8 mouse cellular contexts compared by ENCODE assay signal in the genomic region with DNA sequence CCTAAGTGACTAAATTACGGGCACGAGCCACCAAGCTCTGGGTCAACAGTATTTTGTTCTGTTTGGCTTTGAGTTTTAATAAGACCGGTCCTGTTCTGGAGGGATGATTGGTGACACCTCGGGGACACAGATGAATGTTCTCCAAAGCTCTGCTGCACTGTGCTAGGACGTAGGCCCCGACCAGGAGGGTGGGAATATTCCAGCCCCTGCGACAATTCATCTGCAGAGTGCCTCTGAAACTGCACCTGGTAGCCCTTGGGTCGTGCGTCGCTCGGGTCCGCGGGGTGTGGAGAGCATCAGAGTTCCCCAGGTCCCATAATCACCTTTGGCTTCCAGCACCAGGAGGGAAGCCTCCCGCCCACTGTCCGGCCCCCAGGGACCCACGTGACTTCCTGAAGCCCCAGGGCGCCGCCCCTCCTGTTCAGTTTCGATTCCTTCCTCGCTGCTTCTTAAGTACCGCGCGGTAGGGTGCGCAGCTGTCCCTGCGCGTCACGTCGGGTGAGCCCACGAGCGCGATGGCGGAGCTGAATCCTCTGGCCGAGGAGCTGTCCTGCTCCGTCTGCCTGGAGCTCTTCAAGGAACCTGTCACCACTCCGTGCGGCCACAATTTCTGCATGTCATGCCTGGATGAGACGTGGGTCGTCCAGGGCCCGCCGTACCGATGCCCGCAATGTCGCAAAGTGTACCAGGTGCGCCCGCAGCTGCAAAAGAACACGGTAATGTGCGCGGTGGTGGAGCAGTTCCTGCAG. TPM values are rescaled to one million over a fixed set of nuclear protein-coding genes. Genes with fewer than 3 reads are reported as not detected.
DNase-seq lines count a peak whose midpoint lies in the region; ATAC-seq lines count a peak whose summit lies in the region.

Gene Trim25 (plus strand): TSS at position 403 of the 749 bp plus-strand sequence.

- H3K4me1 ChIP-seq in forebrain, embryonic 13.5 days = peaks cover 11% of the 10 kb centered on the region; the same call in 1 of the 2 replicates
- peaks cover 27% of the 10 kb centered on the region for H3K4me1 ChIP-seq in lung, embryonic 15.5 days

- H3K27ac ChIP-seq in forebrain, embryonic 13.5 days = no peak within 1 kb of the TSS
- H3K27ac ChIP-seq in lung, embryonic 15.5 days = peak within 1 kb of the TSS; percentile 61

- peak; percentile 97 for DNase-seq in CD4-positive, CD25-positive, alpha-beta regulatory T cell, adult 2 months (ENCODE audit: low read depth, low spot score)
- peak; percentile 97 to 98 for DNase-seq in adrenal gland, postnatal 36 days
- DNase-seq in heart, postnatal 25 days (ENCODE audit: low spot score) = peak; percentile 90
- DNase-seq in layer of hippocampus, adult 18-20 months (ENCODE audit: low spot score in 2 of 2) = peak; percentile 18 to 35
- peak; percentile 97 for DNase-seq in testis, postnatal 10 days (ENCODE audit: low spot score)

- peak within 1 kb of the TSS; percentile 44 for H3K4me3 ChIP-seq in forebrain, embryonic 13.5 days
- H3K4me3 ChIP-seq in lung, embryonic 15.5 days = peak within 1 kb of the TSS; percentile 68

- H3K36me3 ChIP-seq in forebrain, embryonic 13.5 days (ENCODE audit: poor library complexity, severe bottlenecking) = no peaks in the 10 kb centered on the region
- H3K36me3 ChIP-seq in lung, embryonic 15.5 days = no peaks in the 10 kb centered on the region

- intact Hi-C loops in heart, postnatal 25 days (cut with DNase I) = loop anchor here (2.0 kb wide), 1 partner anchor 30 kb away; no protein-coding TSS in a partner anchor

- peaks cover 21% of the 10 kb centered on the region for H3K27me3 ChIP-seq in forebrain, embryonic 13.5 days
- no peaks in the 10 kb centered on the region for H3K27me3 ChIP-seq in lung, embryonic 15.5 days

- H3K9me3 ChIP-seq in forebrain, embryonic 13.5 days (replicated peaks) = no peaks in the 10 kb centered on the region
- no peaks in the 10 kb centered on the region for H3K9me3 ChIP-seq in lung, embryonic 15.5 days

- H3K9ac ChIP-seq in forebrain, embryonic 13.5 days = peak within 1 kb of the TSS; percentile 49; the same call in 1 of the 2 replicates
- H3K9ac ChIP-seq in lung, embryonic 15.5 days = peak within 1 kb of the TSS; percentile 59

- H3K4me2 ChIP-seq in forebrain, embryonic 13.5 days = peak within 1 kb of the TSS; percentile 57
- peak within 1 kb of the TSS; percentile 73 for H3K4me2 ChIP-seq in lung, embryonic 15.5 days

- 2% methylated on average over 48 of the region's 48 CpGs for WGBS in forebrain, embryonic 13.5 days
- 3% methylated on average over 48 of the region's 48 CpGs for WGBS in lung, embryonic 15.5 days

- peak; percentile 65; the same call in 1 of the 2 replicates for ATAC-seq in forebrain, embryonic 13.5 days
- ATAC-seq in lung, embryonic 15.5 days (ENCODE audit: borderline replicate concordance, extremely low read depth, low FRiP score, low TSS enrichment) = peak; percentile 92
- ATAC-seq in neutrophil, adult 5-6 weeks (ENCODE audit: extremely low read depth, insufficient number of reproducible peaks, low FRiP score, poor library complexity, severe bottlenecking) = peak; percentile 91

RNA-seq across cellular contexts. Expression of gene Trim25, which starts in this region (rescaled TPM):
- total RNA-seq in adrenal gland, postnatal 36 days (2021) = 100 to 1,000 TPM; 146 to 165 TPM
- polyA plus RNA-seq in forebrain, embryonic 13.5 days (2015; fragmentation: Nextera tagmentation; extraction: Ambion mirVana) = 2.4 and 3.0 TPM in 2 replicates
- total RNA-seq in heart, postnatal 25 days (2021) = 10 to 100 TPM; 20.5 to 22.7 TPM
- 1 to 10 TPM; 3.6 to 3.7 TPM for total RNA-seq in layer of hippocampus, adult 18-20 months (2021)
- polyA plus RNA-seq in lung, embryonic 15.5 days (2015; fragmentation: Nextera tagmentation; extraction: Ambion mirVana) = 23.1 and 25.9 TPM in 2 replicates
- total RNA-seq in neutrophil, adult 5-6 weeks (2017) = 97.7 and 107 TPM in 2 replicates

Comparison
In these comparisons a context has a peak if more than half of its experiments do, and no peak if none do; other contexts are left out.
1. RNA of gene Trim25 (total RNA-seq): 146 to 165 TPM in adrenal gland, postnatal 36 days, 97.7 to 107 TPM in neutrophil, adult 5-6 weeks and 20.5 to 22.7 TPM in heart, postnatal 25 days; 3.6 to 3.7 TPM in layer of hippocampus, adult 18-20 months; every median in the first group is over 4 times any median in the second.
2. DNase-seq: peak in every context shown above with its lines; median percentile 98 in adrenal gland, postnatal 36 days; 97 in CD4-positive, CD25-positive, alpha-beta regulatory T cell, adult 2 months; 97 in testis, postnatal 10 days; 90 in heart, postnatal 25 days; 26 in layer of hippocampus, adult 18-20 months.
3. Peak in every context shown above with its lines, with median percentiles within 50 percentile points of each other: ATAC-seq.